Mouse (Mus musculus) E14TG2a.4 (cell line): ENCODE data around the gene Dcaf17.

Source experiments
- H3K27me3 ChIP-seq: 2 replicates; pipeline ENCODE4 v1.6.1; 2014; ENCODE audit warnings: low read length, control low read depth; ENCODE audit not compliant: insufficient read depth
- H3K36me3 ChIP-seq: 2 replicates; pipeline ENCODE4 v1.6.1; 2014; ENCODE audit warnings: low read length, control low read depth; ENCODE audit not compliant: insufficient read depth
- H3K4me1 ChIP-seq: replicated peaks from 2 replicates; pipeline ENCODE4 v1.6.1; 2014; ENCODE audit warnings: low read depth, low read length, control low read depth
- H3K4me3 ChIP-seq: replicated peaks from 2 replicates; pipeline ENCODE4 v1.5.1; 2014; ENCODE audit warnings: mild to moderate bottlenecking, low read length
- H3K9me3 ChIP-seq: 2 replicates; pipeline ENCODE4 v1.6.1; 2014; ENCODE audit warnings: low read length, control low read depth
- CTCF ChIP-seq: conservative IDR thresholded peaks from 2 replicates; pipeline ENCODE4 v1.5.1; 2014; ENCODE audit warnings: low read length
- NANOG ChIP-seq: IDR thresholded peaks from 2 replicates; pipeline ENCODE4 v1.6.1; 2014; ENCODE audit warnings: borderline replicate concordance, low read length, mixed read lengths
- POU5F1 ChIP-seq: IDR thresholded peaks from 2 replicates; pipeline ENCODE4 v1.6.1; 2014; ENCODE audit warnings: low read length, borderline replicate concordance

Gene Dcaf17

GRCm38 (mm10) chr2:71140622-71141021 is 85.5 kb downstream of the Dcaf17 start:
- H3K4me1 ChIP-seq: peaks cover 22% of the 10 kb centered on the region
- TF ChIP-seq CTCF (no peak), NANOG (no peak), POU5F1 (no peak)
- H3K27me3 ChIP-seq: 0 out of 2 replicates have a peak, but pooled peaks cover 2% of the 10 kb centered on the region
- H3K4me3 ChIP-seq: peak overlapping the region; percentile 59
- no peaks in the 10 kb centered on the region for H3K9me3 ChIP-seq
- H3K36me3 ChIP-seq: no peaks in the 10 kb centered on the region

GRCm38 (mm10) chr2:71142410-71142809 is 87.3 kb downstream of the Dcaf17 start:
- H3K4me3 ChIP-seq: no peak overlapping the region
- H3K27me3 ChIP-seq: no peaks in the 10 kb centered on the region
- no peak for TF ChIP-seq CTCF
- TF ChIP-seq POU5F1: no peak
- no peak for TF ChIP-seq NANOG
- no peaks in the 10 kb centered on the region for H3K36me3 ChIP-seq
- H3K9me3 ChIP-seq: no peaks in the 10 kb centered on the region
- H3K4me1 ChIP-seq: peaks cover 22% of the 10 kb centered on the region

GRCm38 (mm10) chr2:71145853-71146252 is 90.7 kb downstream of the Dcaf17 start:
- 0 out of 2 replicates have a peak, but pooled peaks cover 3% of the 10 kb centered on the region for H3K27me3 ChIP-seq
- H3K4me1 ChIP-seq: peaks cover 2% of the 10 kb centered on the region; the same call in 1 of the 2 replicates
- TF ChIP-seq POU5F1: no peak
- no peak overlapping the region for H3K4me3 ChIP-seq
- no peaks in the 10 kb centered on the region for H3K9me3 ChIP-seq
- H3K36me3 ChIP-seq: no peaks in the 10 kb centered on the region

- Histone ChIP-seq H3K36me3 (no peaks in the 10 kb centered on the region), H3K4me1 (no peaks in the 10 kb centered on the region), H3K4me3 (no peak overlapping the region), H3K9me3 (no peaks in the 10 kb centered on the region), H3K27me3 (0 out of 2 replicates have a peak, but pooled peaks cover 3% of the 10 kb centered on the region)
- TF ChIP-seq POU5F1 (no peak), CTCF (no peak), NANOG (no peak)
Observed at GRCm38 (mm10) chr2:71146266-71146665, 91.1 kb downstream of the Dcaf17 start.

- H3K27me3 ChIP-seq: 0 out of 2 replicates have a peak, but pooled peaks cover 3% of the 10 kb centered on the region
- TF ChIP-seq NANOG (no peak), POU5F1 (no peak), CTCF (no peak)
- peaks cover 4% of the 10 kb centered on the region for H3K9me3 ChIP-seq
- H3K4me3 ChIP-seq: no peak overlapping the region
- no peaks in the 10 kb centered on the region for H3K4me1 ChIP-seq
- H3K36me3 ChIP-seq: no peaks in the 10 kb centered on the region
Observed at GRCm38 (mm10) chr2:71147816-71148215, 92.7 kb downstream of the Dcaf17 start.
